Mouse (Mus musculus) cerebellum, adult 8-10 months (tissue): Measurements from ENCODE around the gene Ewsr1.

ENCODE experiments used
- DNase-seq: peaks from one replicate; pipeline ENCODE4 v3.0.0; 2022

Ewsr1 gene

DNA sequence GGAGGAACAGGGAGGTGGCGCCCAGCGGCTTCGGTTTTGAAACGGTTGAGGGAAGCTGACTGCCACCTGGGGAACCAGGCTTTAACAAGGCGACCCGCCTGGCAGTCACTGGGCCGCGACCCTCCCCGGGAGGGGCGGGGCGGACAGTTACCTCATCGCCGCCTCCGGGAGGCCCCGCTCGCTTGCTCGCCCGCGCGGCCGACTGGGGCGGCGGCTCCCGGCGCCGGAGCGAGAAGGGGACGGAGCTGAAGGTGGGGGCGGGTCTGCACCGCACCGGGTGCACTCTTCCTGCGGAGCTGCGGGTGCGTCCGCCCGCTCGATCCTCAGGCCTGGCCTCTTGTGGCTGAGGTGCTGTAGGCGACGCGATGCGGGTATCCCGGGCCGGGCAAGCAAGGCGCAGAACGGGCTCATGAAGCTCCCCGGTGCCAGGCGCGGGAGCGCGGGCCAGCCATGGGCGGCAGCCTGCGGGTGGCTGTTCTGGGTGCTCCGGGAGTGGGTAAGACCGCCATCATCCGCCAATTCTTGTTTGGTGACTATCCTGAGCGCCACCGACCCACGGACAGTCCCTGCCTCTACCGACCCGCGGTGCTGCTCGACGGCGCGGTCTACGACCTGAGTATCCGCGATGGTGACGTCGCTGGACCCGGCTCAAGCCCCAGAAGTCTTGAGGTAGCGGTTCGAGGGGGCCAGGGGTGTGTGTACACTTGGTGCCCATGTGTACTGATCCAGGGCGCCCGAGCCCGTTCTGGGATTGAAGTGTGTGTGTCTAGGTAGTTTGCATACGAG is 41.0 kb downstream of the Ewsr1 start, which contains the start of gene Rasl10a:
TSS of gene Rasl10a (plus strand) at position 273 of the 786 bp plus-strand sequence.
- no peak for DNase-seq

DNA sequence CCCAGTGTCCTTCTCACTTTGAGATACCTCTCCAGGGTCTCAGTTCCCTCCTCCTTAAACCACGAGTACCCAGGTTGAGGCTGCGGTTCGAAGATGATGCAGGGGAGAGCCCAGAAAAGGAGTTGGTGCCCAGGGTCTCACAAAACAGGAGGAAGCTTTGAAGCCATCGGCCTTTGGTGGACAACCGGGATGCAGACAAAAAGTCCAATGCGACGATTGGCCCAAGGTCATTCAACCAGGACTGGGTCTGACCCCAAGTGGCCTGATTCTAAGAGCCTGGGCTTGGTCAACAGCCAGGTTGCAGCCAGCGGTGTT is 41.6 kb downstream of the Ewsr1 start:
- no peak for DNase-seq

GRCm38 (mm10) chr11:5057064-5057463 is 42.0 kb downstream of the Ewsr1 start:
- no peak for DNase-seq

GRCm38 (mm10) chr11:5055945-5056938 is 42.8 kb downstream of the Ewsr1 start:
- no peak for DNase-seq

- DNase-seq: no peak
These were observed 44.2 kb downstream of the Ewsr1 start for GRCm38 (mm10) chr11:5054874-5055273.

DNA sequence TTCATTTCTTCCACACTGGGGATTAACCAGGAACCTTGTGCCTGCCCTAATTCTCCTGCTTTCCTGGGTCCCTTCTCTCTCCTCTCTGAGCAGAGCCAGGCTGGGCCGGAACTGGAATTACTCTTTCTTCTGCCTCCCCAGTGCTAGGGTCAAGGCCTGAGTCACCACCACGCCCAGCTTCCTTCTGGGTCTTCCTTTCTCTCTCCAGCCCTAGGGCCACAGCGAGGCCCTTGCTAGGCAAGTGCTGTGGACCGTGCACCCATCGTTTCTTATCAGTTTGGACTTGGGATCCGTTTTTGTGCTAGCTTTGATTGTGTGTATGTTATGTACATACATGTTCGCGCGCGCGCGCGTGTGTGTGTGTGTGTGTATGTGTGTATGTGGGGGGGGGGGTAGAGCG is 44.9 kb downstream of the Ewsr1 start:
- DNase-seq: no peak

- DNase-seq: no peak
These were observed 46.7 kb downstream of the Ewsr1 start for GRCm38 (mm10) chr11:5052200-5052854.

GRCm38 (mm10) chr11:5051629-5052028 is 47.4 kb downstream of the Ewsr1 start:
- no peak for DNase-seq

- no peak for DNase-seq
These were observed 52.6 kb downstream of the Ewsr1 start for GRCm38 (mm10) chr11:5046321-5046926.

DNA sequence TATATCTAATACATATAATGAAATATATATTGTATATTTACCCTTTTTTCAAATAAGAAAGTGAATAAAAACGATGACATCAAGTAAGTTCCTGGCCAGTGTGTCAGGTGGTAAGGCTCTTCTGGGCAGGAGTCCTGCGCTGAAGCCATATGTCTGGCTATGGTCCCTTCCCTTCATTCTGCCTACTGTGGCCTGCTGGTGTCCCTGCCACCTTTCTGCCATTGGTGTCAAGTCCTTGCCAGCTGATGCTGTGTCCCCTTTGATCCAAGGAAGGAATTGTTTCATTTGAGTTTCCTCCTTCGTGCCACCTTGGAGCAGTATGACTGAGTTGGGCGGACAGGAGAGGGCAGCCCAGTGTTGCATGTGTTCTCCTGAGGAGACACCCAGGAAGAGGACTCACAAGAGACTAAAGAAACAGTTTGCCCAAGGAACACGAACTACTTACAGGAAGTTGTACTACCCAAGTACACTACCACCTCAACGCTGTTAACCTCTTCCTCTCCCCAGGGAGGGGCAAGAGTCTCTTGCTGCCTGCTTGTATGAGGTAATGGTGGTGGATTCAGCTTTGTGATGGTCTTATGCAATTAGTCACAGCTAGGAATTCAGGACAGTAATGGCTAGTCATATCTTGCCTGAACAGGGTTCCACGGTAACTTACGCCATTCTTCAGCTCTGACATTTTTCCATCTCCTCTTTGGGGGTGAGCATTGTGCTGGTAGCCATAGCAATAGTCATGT is 56.3 kb downstream of the Ewsr1 start:
- DNase-seq: no peak

DNA sequence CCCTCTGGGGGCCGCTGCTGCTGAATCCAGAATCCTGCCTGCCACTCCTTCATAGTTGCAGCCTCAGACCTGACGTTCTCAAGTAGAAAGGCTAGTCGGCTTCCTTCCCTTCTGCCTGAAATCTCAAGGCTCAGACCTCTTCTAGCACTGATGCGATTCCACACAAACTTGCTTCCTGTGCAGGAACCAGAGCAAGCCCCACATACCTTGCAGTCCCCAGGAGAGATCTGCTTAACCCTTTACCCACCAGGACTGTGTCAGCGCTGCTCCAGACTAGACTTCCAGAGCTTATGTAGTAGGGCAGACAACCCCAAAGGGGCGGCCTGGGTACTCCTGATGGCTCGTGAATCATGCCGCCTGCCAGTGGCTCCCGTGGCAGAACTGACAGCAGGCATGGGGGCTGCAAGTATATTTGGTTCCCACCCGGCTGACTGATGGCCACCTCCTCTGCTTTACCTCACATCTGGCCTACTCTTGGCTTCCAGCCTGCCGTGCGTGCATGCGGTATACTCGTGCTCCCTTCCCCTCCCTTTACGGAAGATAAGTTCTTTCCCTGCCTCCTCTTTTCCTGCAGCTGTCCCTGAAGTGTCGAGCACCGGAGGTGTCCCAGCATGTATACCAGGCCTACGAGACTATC is 57.8 kb downstream of the Ewsr1 start:
- no peak for DNase-seq

- no peak for DNase-seq
These were observed 58.5 kb downstream of the Ewsr1 start for GRCm38 (mm10) chr11:5040585-5040984.

GRCm38 (mm10) chr11:5037146-5037854 is 61.8 kb downstream of the Ewsr1 start:
- peak; percentile 72 for DNase-seq

DNA sequence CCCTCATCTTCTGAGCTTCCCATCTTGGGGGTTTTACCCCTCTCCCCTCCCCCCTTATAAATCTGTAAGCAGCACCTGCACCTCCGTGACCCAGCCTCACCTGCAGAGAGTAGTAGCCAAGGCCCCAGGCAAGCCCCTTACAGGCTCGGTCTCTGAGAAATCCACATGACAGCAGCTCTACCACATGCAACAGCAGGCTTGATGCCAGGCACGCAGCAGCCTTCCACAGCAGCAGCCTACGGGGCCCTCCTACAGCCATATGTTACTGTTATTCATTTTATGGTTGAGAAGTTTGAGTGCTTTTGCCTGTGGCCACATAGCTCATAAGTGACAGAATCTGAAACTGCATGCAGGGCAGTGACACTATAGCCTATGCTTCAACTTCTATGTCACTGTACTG is 63.6 kb downstream of the Ewsr1 start:
- DNase-seq: no peak

- peak; percentile 57 for DNase-seq
These were observed 65.9 kb downstream of the Ewsr1 start for GRCm38 (mm10) chr11:5033136-5033535.

- no peak for DNase-seq
These were observed 66.4 kb downstream of the Ewsr1 start for GRCm38 (mm10) chr11:5032706-5033105.

GRCm38 (mm10) chr11:5028228-5028627 is 70.8 kb downstream of the Ewsr1 start:
- no peak for DNase-seq

GRCm38 (mm10) chr11:5025108-5025507 is 74.0 kb downstream of the Ewsr1 start:
- no peak for DNase-seq
